In genomic region chr8:45934582-45935014, GRCm38 (mm10) we compare ENCODE assay signal across 8 mouse cellular contexts. TPM values are rescaled to one million over a fixed set of nuclear protein-coding genes. Genes with fewer than 3 reads are reported as not detected.
DNase-seq lines count a peak whose midpoint lies in the region.

Ccdc110 (plus strand) TSS chr8:45934619.

- no peaks in the 10 kb centered on the region for H3K36me3 ChIP-seq in megakaryocyte, embryonic 14.5 days (replicated peaks; ENCODE audit: low read length)

- peaks cover 8% of the 10 kb centered on the region for H3K4me1 ChIP-seq in megakaryocyte, embryonic 14.5 days

- H3K27me3 ChIP-seq in megakaryocyte, embryonic 14.5 days (replicated peaks), result peaks cover 5% of the 10 kb centered on the region

- peaks cover 7% of the 10 kb centered on the region; the same call in 1 of the 2 replicates for H3K9me3 ChIP-seq in megakaryocyte, embryonic 14.5 days

- intact Hi-C loops in gastrocnemius, postnatal 14 days (cut with DNase I; ENCODE audit: low total_unique reads), result loop anchor here (5.0 kb wide), 4 partner anchors 117 to 497 kb away; no protein-coding TSS in a partner anchor

- peak within 1 kb of the TSS; percentile 74 for H3K4me3 ChIP-seq in megakaryocyte, embryonic 14.5 days (replicated peaks)

- peak; percentile 92 to 98 for DNase-seq in adrenal gland, adult (ENCODE audit: inconsistent age in 2 of 2, low spot score in 1 of 2)
- peak; percentile 96 for DNase-seq in embryo, embryonic 10.5 days (ENCODE audit: low spot score)
- DNase-seq in gastrocnemius, postnatal 14 days, result peak; percentile 96
- peak; percentile 88 for DNase-seq in induced T-regulatory cell, adult 2 months (ENCODE audit: low read depth)
- peak; percentile 88 to 99 for DNase-seq in left cerebral cortex, adult 8-10 months (ENCODE audit: low spot score in 2 of 2)
- DNase-seq in right cerebral cortex, adult 2 months (ENCODE audit: low spot score in 2 of 2), result peak; percentile 98
- peak; percentile 92 for DNase-seq in urinary bladder, postnatal 10 days (ENCODE audit: low spot score)

RNA-seq across cellular contexts. Expression of gene Ccdc110, which starts in this region (rescaled TPM):
- total RNA-seq in gastrocnemius, postnatal 14 days (2021), result not detected
- 1 to 10 TPM in 1 of 4 experiments, under 1 TPM in 3; 0.53 to 1.2 (median 0.77) TPM for total RNA-seq in left cerebral cortex, adult 8-10 months (2022)
- polyA plus RNA-seq in megakaryocyte, embryonic 14.5 days (2012; ENCODE audit: insufficient read depth, low replicate concordance), result not detected in 2 replicates

Comparison
In these comparisons a context has a peak if more than half of its experiments do, and no peak if none do; other contexts are left out.
1. Peak in every context shown above with its lines: DNase-seq and H3K4me3 ChIP-seq.
2. Peak in DNase-seq in gastrocnemius, postnatal 14 days; RNA of the gene not detected or under 1 TPM.